34 mouse cellular contexts compared by ENCODE assay signal in the genomic region with DNA sequence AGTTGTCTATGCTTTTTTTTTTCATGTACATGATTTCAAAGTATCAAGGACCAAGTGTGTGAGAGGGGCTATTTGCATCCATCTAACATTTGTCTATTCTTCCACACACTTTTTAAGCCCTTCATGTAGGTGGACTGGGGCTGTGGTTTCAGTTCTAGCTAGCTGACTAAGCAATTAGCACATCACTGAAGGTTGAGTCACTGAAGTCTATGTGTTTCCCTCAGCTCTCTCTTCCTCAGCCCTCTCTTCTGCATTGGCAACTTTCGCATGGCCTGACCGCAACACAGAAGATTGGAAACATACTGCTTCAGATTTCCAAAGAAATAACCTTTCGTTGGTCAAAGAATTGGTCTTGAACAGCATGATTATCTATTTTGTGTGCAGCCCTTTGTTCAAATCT. TPM values are rescaled to one million over a fixed set of nuclear protein-coding genes. Genes with fewer than 3 reads are reported as not detected.
"Had no signal": no experiment of that assay in that cellular context is flagged by ENCODE, and none has a peak within 500 bp of the region (broad histone marks: within the 10 kb centered on the region; RNA-seq: fewer than 3 reads in every experiment).

No protein-coding gene starts in this region.

- H3K4me3 ChIP-seq: heart, adult 2 months; heart, embryonic 13.5 days; heart, embryonic 15.5 days; hindbrain, embryonic 13.5 days; hindbrain, embryonic 15.5 days; limb, embryonic 10.5 days; limb, embryonic 12.5 days; liver, embryonic 13.5 days; liver, embryonic 15.5 days had no signal

- ATAC-seq: hindbrain, postnatal 0 days; intestine, embryonic 16.5 days; liver, postnatal 0 days had no signal

- H3K36me3 ChIP-seq: heart, embryonic 13.5 days; heart, embryonic 15.5 days; hindbrain, embryonic 13.5 days; hindbrain, embryonic 15.5 days; limb, embryonic 10.5 days; limb, embryonic 12.5 days; liver, embryonic 13.5 days; liver, embryonic 15.5 days had no signal

- H3K9ac ChIP-seq: heart, embryonic 13.5 days; heart, embryonic 15.5 days; hindbrain, embryonic 13.5 days; hindbrain, embryonic 15.5 days; limb, embryonic 12.5 days; liver, embryonic 13.5 days; liver, embryonic 15.5 days; liver, postnatal 0 days had no signal

- H3K27me3 ChIP-seq: heart, embryonic 13.5 days; heart, embryonic 15.5 days; hindbrain, embryonic 13.5 days; hindbrain, embryonic 15.5 days; limb, embryonic 12.5 days; liver, embryonic 13.5 days; liver, embryonic 15.5 days had no signal

- DNase-seq: gastrocnemius, postnatal 14 days; gastrocnemius, postnatal 36 days; heart, adult 11 months; heart, adult 2 months; heart, postnatal 14 days; heart, postnatal 36 days; kidney, adult 11 months; kidney, adult 2 months; kidney, adult 9 months; kidney, postnatal 10 days; kidney, postnatal 25 days; kidney, postnatal 4 days; layer of hippocampus, adult 9-11 months; layer of hippocampus, postnatal 36 days; liver; liver, embryonic 13.5 days; liver, postnatal 0 days had no signal

- H3K9me3 ChIP-seq: heart, embryonic 13.5 days; heart, embryonic 15.5 days; hindbrain, embryonic 13.5 days; hindbrain, embryonic 15.5 days; limb, embryonic 10.5 days; limb, embryonic 12.5 days; liver, embryonic 13.5 days; liver, embryonic 15.5 days had no signal

- H3K27ac ChIP-seq: heart, adult 2 months; heart, embryonic 13.5 days; heart, embryonic 15.5 days; hindbrain, embryonic 13.5 days; hindbrain, embryonic 15.5 days; hindbrain, postnatal 0 days; limb, embryonic 10.5 days; limb, embryonic 12.5 days; liver, embryonic 13.5 days; liver, embryonic 15.5 days had no signal

- H3K4me2 ChIP-seq: heart, embryonic 11.5 days; heart, embryonic 13.5 days; heart, embryonic 15.5 days; hindbrain, embryonic 13.5 days; hindbrain, embryonic 15.5 days; limb, embryonic 12.5 days; liver, embryonic 11.5 days; liver, embryonic 13.5 days; liver, embryonic 15.5 days had no signal

- H3K4me1 ChIP-seq: heart, embryonic 13.5 days; heart, embryonic 15.5 days; hindbrain, embryonic 13.5 days; hindbrain, embryonic 15.5 days; limb, embryonic 10.5 days; limb, embryonic 12.5 days; liver, embryonic 13.5 days; liver, embryonic 15.5 days had no signal

RNA-seq across cellular contexts. Expression of a gene that starts 21.2 kb away (rescaled TPM):
- total RNA-seq: gastrocnemius, adult 8-10 months; gastrocnemius, postnatal 14 days; gastrocnemius, postnatal 36 days; heart, adult 2 months; heart, postnatal 14 days; heart, postnatal 36 days; layer of hippocampus, postnatal 14 days; left cerebral cortex, postnatal 14 days had no signal
- polyA plus RNA-seq: gonadal fat pad, adult 2 months; heart, adult 2 months; heart, embryonic 11.5 days; hindbrain, embryonic 11.5 days; kidney, adult 2 months; limb, embryonic 10.5 days; limb, embryonic 12.5 days; limb, embryonic 14.5 days; liver, embryonic 11.5 days; liver, embryonic 13.5 days had no signal
